Mouse (Mus musculus): ENCODE data around the gene Galnt2. TPM values are rescaled to one million over a fixed set of nuclear protein-coding genes. Genes with fewer than 3 reads are reported as not detected.

The Galnt2 gene
- total and polyA plus RNA-seq, 3 experiments, result 18.6 to 27.3 (median 23.6) TPM

- no peak for TF ChIP-seq GABPA (IDR thresholded peaks at IDR 0.05; ENCODE audit: insufficient replicate concordance, low read depth, low read length)
- Histone ChIP-seq H3K27ac (ENCODE audit: insufficient read depth, low read depth) (no peak overlapping the region), H3K9me3 (replicated peaks; ENCODE audit: low read length) (no peaks in the 10 kb centered on the region), H3K36me3 (replicated peaks in 1 of 2; ENCODE audit: control insufficient read depth in 1 of 2, insufficient read depth in 1 of 2, low read length in 1 of 2) (peaks cover 61 to 94% of the 10 kb centered on the region in 2 experiments), H3K27me3 (replicated peaks) (no peaks in the 10 kb centered on the region), H3K79me2 (replicated peaks; ENCODE audit: control insufficient read depth, extremely low read depth, insufficient read depth, poor library complexity, severe bottlenecking) (no peaks in the 10 kb centered on the region), H3K4me2 (ENCODE audit: insufficient read depth, low read depth, poor library complexity, severe bottlenecking) (no peak overlapping the region), H3K4me3 (replicated peaks in 1 of 3; ENCODE audit: low read depth in 2 of 3, low read length in 2 of 3, poor library complexity in 1 of 3) (no peak overlapping the region), H3K9ac (ENCODE audit: insufficient read depth, low read depth) (no peak overlapping the region), H3K4me1 (ENCODE audit: control insufficient read depth in 1 of 2, insufficient read depth in 2 of 2) (no peaks in the 10 kb centered on the region)
- DNase-seq (ENCODE audit: extremely low read depth), result no peak
- in situ Hi-C loops (cut with MboI; ENCODE audit: low pct_ligation_motif_present, low pct_unique_long_range_greater_than_20kb, low sequenced_read_pairs) (no loop called here), dilution Hi-C loops (cut with MboI; ENCODE audit: extremely low pct_ligation_motif_present, extremely low pct_unique_long_range_greater_than_20kb, low sequenced_read_pairs) (no loop called here)
Observed at GRCm38 (mm10) chr8:124329690-124330089, 98.5 kb downstream of the Galnt2 start.

DNA sequence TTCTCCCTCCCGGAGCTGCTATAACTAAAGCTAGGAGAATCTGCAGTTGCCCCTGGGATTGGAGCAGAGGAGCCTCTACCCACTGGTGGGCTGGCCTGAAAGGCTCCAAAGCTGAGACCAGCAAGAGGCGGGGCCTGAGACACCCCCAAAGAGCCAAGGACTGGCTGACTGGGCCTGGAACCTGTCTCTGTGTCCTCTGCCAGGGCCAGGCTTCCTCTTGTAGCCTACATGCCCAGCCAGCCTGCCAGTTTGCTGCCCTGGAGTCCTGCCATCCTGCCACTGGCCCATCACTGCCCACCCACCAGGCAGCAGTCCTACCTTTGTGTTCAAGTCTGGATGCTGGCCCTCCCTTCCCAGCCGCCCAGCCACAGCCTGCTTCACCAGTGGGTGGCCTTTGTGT, 99.2 kb downstream of the Galnt2 start:
- in situ Hi-C loops (cut with MboI; ENCODE audit: low pct_ligation_motif_present, low pct_unique_long_range_greater_than_20kb, low sequenced_read_pairs), result no loop called here

DNA sequence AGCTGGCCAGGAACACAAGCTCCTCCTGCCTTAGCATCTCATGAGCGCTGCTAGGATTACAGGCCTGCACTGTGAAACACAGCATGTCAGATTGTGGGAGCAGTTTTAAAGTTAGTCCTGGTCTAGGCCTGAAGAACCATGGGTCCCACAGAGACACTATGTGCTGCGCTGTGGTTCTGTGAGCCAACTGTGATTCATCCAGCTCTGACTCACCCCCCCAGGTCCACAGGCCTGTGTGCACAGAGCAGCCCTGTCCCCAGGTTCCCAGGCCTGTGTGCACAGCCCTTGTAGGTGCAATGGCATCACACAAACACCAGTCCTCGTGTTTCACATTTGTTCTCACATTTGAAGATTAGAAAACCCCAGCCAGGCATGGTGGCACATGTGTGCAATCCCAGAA, 99.9 kb downstream of the Galnt2 start:
- in situ Hi-C loops (cut with MboI; ENCODE audit: low pct_ligation_motif_present, low pct_unique_long_range_greater_than_20kb, low sequenced_read_pairs) (no loop called here), dilution Hi-C loops (cut with MboI; ENCODE audit: extremely low pct_ligation_motif_present, extremely low pct_unique_long_range_greater_than_20kb, low sequenced_read_pairs) (no loop called here)
- no peak overlapping the region for H3K27ac ChIP-seq (ENCODE audit: insufficient read depth, low read depth)
- H3K4me3 ChIP-seq (replicated peaks in 1 of 3; ENCODE audit: low read depth in 2 of 3, low read length in 2 of 3, poor library complexity in 1 of 3), result no peak overlapping the region
- no peaks in the 10 kb centered on the region for H3K4me1 ChIP-seq (ENCODE audit: control insufficient read depth in 1 of 2, insufficient read depth in 2 of 2)
- no peak for DNase-seq (ENCODE audit: extremely low read depth)
- no peak overlapping the region for H3K4me2 ChIP-seq (ENCODE audit: insufficient read depth, low read depth, poor library complexity, severe bottlenecking)
- H3K9me3 ChIP-seq (replicated peaks; ENCODE audit: low read length), result no peaks in the 10 kb centered on the region
- H3K79me2 ChIP-seq (replicated peaks; ENCODE audit: control insufficient read depth, extremely low read depth, insufficient read depth, poor library complexity, severe bottlenecking), result no peaks in the 10 kb centered on the region
- TF ChIP-seq ZC3H11A (IDR thresholded peaks at IDR 0.05; ENCODE audit: low read depth, low read length) (no peak), ELF1 (IDR thresholded peaks at IDR 0.05; ENCODE audit: low read depth, low read length) (no peak), NELFE (IDR thresholded peaks at IDR 0.05; ENCODE audit: low read depth, low read length) (no peak), IRF4 (IDR thresholded peaks at IDR 0.05; ENCODE audit: low read depth, low read length) (no peak), MAX (IDR thresholded peaks at IDR 0.05; ENCODE audit: low read length) (no peak), KAT2A (IDR thresholded peaks at IDR 0.05; ENCODE audit: insufficient replicate concordance, low read length) (no peak), ZKSCAN1 (IDR thresholded peaks at IDR 0.05; ENCODE audit: borderline replicate concordance, low read depth, low read length) (no peak), BHLHE40 (IDR thresholded peaks at IDR 0.05; ENCODE audit: low read depth, low read length) (no peak), POLR2AphosphoS2 (IDR thresholded peaks at IDR 0.05; ENCODE audit: low read depth, low read length) (no peak)
- H3K36me3 ChIP-seq (replicated peaks in 1 of 2; ENCODE audit: control insufficient read depth in 1 of 2, insufficient read depth in 1 of 2, low read length in 1 of 2), result peaks cover 63 to 94% of the 10 kb centered on the region in 2 experiments
- no peaks in the 10 kb centered on the region for H3K27me3 ChIP-seq (replicated peaks)
- H3K9ac ChIP-seq (ENCODE audit: insufficient read depth, low read depth), result no peak overlapping the region

More for the DNA sequence above, 99.2 kb downstream of the Galnt2 start:
- H3K27ac ChIP-seq (ENCODE audit: insufficient read depth, low read depth), result no peak overlapping the region
- H3K9me3 ChIP-seq (replicated peaks; ENCODE audit: low read length), result no peaks in the 10 kb centered on the region
- DNase-seq (ENCODE audit: extremely low read depth), result no peak
- H3K4me3 ChIP-seq (replicated peaks in 1 of 3; ENCODE audit: low read depth in 2 of 3, low read length in 2 of 3, poor library complexity in 1 of 3), result no peak overlapping the region
- peaks cover 60 to 94% of the 10 kb centered on the region in 2 experiments for H3K36me3 ChIP-seq (replicated peaks in 1 of 2; ENCODE audit: control insufficient read depth in 1 of 2, insufficient read depth in 1 of 2, low read length in 1 of 2)
- dilution Hi-C loops (cut with MboI; ENCODE audit: extremely low pct_ligation_motif_present, extremely low pct_unique_long_range_greater_than_20kb, low sequenced_read_pairs), result no loop called here
- H3K4me1 ChIP-seq (ENCODE audit: control insufficient read depth in 1 of 2, insufficient read depth in 2 of 2), result no peaks in the 10 kb centered on the region
- no peak overlapping the region for H3K9ac ChIP-seq (ENCODE audit: insufficient read depth, low read depth)
- TF ChIP-seq RAD21 (IDR thresholded peaks at IDR 0.05; ENCODE audit: low read depth, low read length), result no peak
- no peak for TF ChIP-seq CHD1 (IDR thresholded peaks at IDR 0.05; ENCODE audit: low read depth, low read length)
- TF ChIP-seq ZKSCAN1 (IDR thresholded peaks at IDR 0.05; ENCODE audit: borderline replicate concordance, low read depth, low read length), result no peak
- no peak for TF ChIP-seq MXI1 (IDR thresholded peaks at IDR 0.05; ENCODE audit: low read depth, low read length)
- TF ChIP-seq ELF1 (IDR thresholded peaks at IDR 0.05; ENCODE audit: low read depth, low read length), result no peak
- TF ChIP-seq MYC (IDR thresholded peaks at IDR 0.05; ENCODE audit: low read depth, low read length), result no peak
- no peak for TF ChIP-seq TCF12 (IDR thresholded peaks at IDR 0.05; ENCODE audit: low read depth, low read length)
- no peak for TF ChIP-seq RCOR1 (conservative IDR thresholded peaks at IDR 0.05; ENCODE audit: low read depth, low read length)
- no peak for TF ChIP-seq UBTF (IDR thresholded peaks at IDR 0.05; ENCODE audit: low read depth, low read length)
- no peak for TF ChIP-seq E2F4 (IDR thresholded peaks at IDR 0.05; ENCODE audit: insufficient replicate concordance, low read depth, low read length)
- no peak for TF ChIP-seq ZC3H11A (IDR thresholded peaks at IDR 0.05; ENCODE audit: low read depth, low read length)
- TF ChIP-seq CTCF (conservative IDR thresholded peaks at IDR 0.05 in 1 of 2, IDR thresholded peaks at IDR 0.05 in 1 of 2; ENCODE audit: low read depth in 2 of 2, low read length in 2 of 2), result no peak
- no peaks in the 10 kb centered on the region for H3K27me3 ChIP-seq (replicated peaks)
- no peak overlapping the region for H3K4me2 ChIP-seq (ENCODE audit: insufficient read depth, low read depth, poor library complexity, severe bottlenecking)
- H3K79me2 ChIP-seq (replicated peaks; ENCODE audit: control insufficient read depth, extremely low read depth, insufficient read depth, poor library complexity, severe bottlenecking), result no peaks in the 10 kb centered on the region

Data from CH12.LX (cell line).